8 mouse cellular contexts compared by ENCODE assay signal in genomic region chr4:108406861-108407401, GRCm38 (mm10). TPM values are rescaled to one million over a fixed set of nuclear protein-coding genes. Genes with fewer than 3 reads are reported as not detected.
A peak's percentile ranks its signal among the peaks of the same experiment; 100 is the strongest.
DNase-seq lines count a peak whose midpoint lies in the region; ATAC-seq and TF ChIP-seq lines count a peak whose summit lies in the region.

Gene Gpx7, minus strand, starts transcription at chr4:108406961.

- TF ChIP-seq POLR2A in olfactory bulb, adult 2 months (IDR thresholded peaks at IDR 0.05; ENCODE audit: insufficient read depth, low read depth, low read length) = no peak

- 5% methylated on average over 15 of the region's 15 CpGs for WGBS in heart, embryonic 12.5 days
- 18% methylated on average over 15 of the region's 15 CpGs for WGBS in liver, embryonic 13.5 days (ENCODE audit: insufficient replicate concordance)
- WGBS in olfactory bulb, adult 2 months = 14% methylated on average over 15 of the region's 15 CpGs

- no peak for ATAC-seq in heart, embryonic 12.5 days (ENCODE audit: insufficient number of reproducible peaks, low FRiP score)
- ATAC-seq in liver, embryonic 13.5 days (ENCODE audit: low read depth) = no peak

- H3K27ac ChIP-seq in layer of hippocampus, adult 2 months = peak within 1 kb of the TSS; percentile 91
- peak within 1 kb of the TSS; percentile 77 for H3K27ac ChIP-seq in heart, embryonic 12.5 days (ENCODE audit: poor library complexity, severe bottlenecking)
- peak within 1 kb of the TSS; percentile 23; the same call in 1 of the 2 replicates for H3K27ac ChIP-seq in liver, embryonic 13.5 days
- peak within 1 kb of the TSS; percentile 18; the same call in 1 of the 2 replicates for H3K27ac ChIP-seq in olfactory bulb, adult 2 months (ENCODE audit: insufficient read depth, low read depth, low read length)

- peak within 1 kb of the TSS; percentile 84 for H3K4me2 ChIP-seq in heart, embryonic 12.5 days
- peak within 1 kb of the TSS; percentile 65 for H3K4me2 ChIP-seq in liver, embryonic 13.5 days

- 0 out of 2 replicates have a peak, but pooled peaks cover 4% of the 10 kb centered on the region for H3K9me3 ChIP-seq in heart, embryonic 12.5 days (replicated peaks)
- H3K9me3 ChIP-seq in liver, embryonic 13.5 days (replicated peaks) = no peaks in the 10 kb centered on the region

- peak within 1 kb of the TSS; percentile 86 for H3K9ac ChIP-seq in heart, embryonic 12.5 days
- peak within 1 kb of the TSS; percentile 58 for H3K9ac ChIP-seq in liver, embryonic 13.5 days

- no peaks in the 10 kb centered on the region for H3K27me3 ChIP-seq in heart, embryonic 12.5 days (replicated peaks)
- H3K27me3 ChIP-seq in liver, embryonic 13.5 days = peaks cover 41% of the 10 kb centered on the region

- peak within 1 kb of the TSS; percentile 68 for H3K4me3 ChIP-seq in layer of hippocampus, adult 2 months
- H3K4me3 ChIP-seq in heart, embryonic 12.5 days = peak within 1 kb of the TSS; percentile 52
- H3K4me3 ChIP-seq in liver, embryonic 13.5 days (replicated peaks) = peak within 1 kb of the TSS; percentile 51
- H3K4me3 ChIP-seq in olfactory bulb, adult 2 months (ENCODE audit: insufficient read depth, low read depth, low read length) = peak within 1 kb of the TSS; percentile 55

- no peak for DNase-seq in layer of hippocampus, adult 2 months (ENCODE audit: low spot score in 2 of 2)
- DNase-seq in layer of hippocampus, adult 9-10 months (ENCODE audit: low spot score) = no peak
- DNase-seq in embryo, embryonic 9.5 days (ENCODE audit: extremely low spot score) = peak; percentile 52
- no peak for DNase-seq in liver, embryonic 13.5 days
- DNase-seq in urinary bladder, postnatal 25 days (ENCODE audit: low spot score) = no peak
- no peak for DNase-seq in spleen, adult 12 weeks (ENCODE audit: low spot score)

- TF ChIP-seq CTCF in layer of hippocampus, adult 2 months (conservative IDR thresholded peaks at IDR 0.05) = no peak
- no peak for TF ChIP-seq CTCF in olfactory bulb, adult 2 months (IDR thresholded peaks at IDR 0.05; ENCODE audit: insufficient read depth, low read depth, low read length)

- peaks cover 10% of the 10 kb centered on the region; the same call in 1 of the 2 replicates for H3K36me3 ChIP-seq in heart, embryonic 12.5 days
- H3K36me3 ChIP-seq in liver, embryonic 13.5 days = no peaks in the 10 kb centered on the region

- H3K4me1 ChIP-seq in heart, embryonic 12.5 days (replicated peaks) = peaks cover 18% of the 10 kb centered on the region
- peaks cover 21% of the 10 kb centered on the region for H3K4me1 ChIP-seq in liver, embryonic 13.5 days (replicated peaks)
- H3K4me1 ChIP-seq in olfactory bulb, adult 2 months (ENCODE audit: control insufficient read depth, insufficient read depth, low read length) = 0 out of 2 replicates have a peak, but pooled peaks cover 5% of the 10 kb centered on the region

RNA-seq across cellular contexts. Expression of gene Gpx7, which starts in this region (rescaled TPM):
- total RNA-seq in layer of hippocampus, adult 2 months (2021) = 1 to 10 TPM; 4.8 to 5.1 TPM
- 66.1 and 67.6 TPM in 2 replicates for polyA plus RNA-seq in heart, embryonic 12.5 days (2016; fragmentation: Nextera tagmentation; extraction: Ambion mirVana)
- polyA plus RNA-seq in liver, embryonic 13.5 days (2015; fragmentation: Nextera tagmentation; extraction: Ambion mirVana) = 10.4 and 12.4 TPM in 2 replicates
- not detected in 2 replicates for polyA plus RNA-seq in olfactory bulb, adult 2 months (2012; ENCODE audit: insufficient read depth, insufficient read length, low replicate concordance, missing spikeins)

Comparison
In these comparisons a context has a peak if more than half of its experiments do, and no peak if none do; other contexts are left out.
1. RNA of gene Gpx7 (polyA plus RNA-seq): 66.1 to 67.6 TPM in heart, embryonic 12.5 days and 10.4 to 12.4 TPM in liver, embryonic 13.5 days; not detected in olfactory bulb, adult 2 months; every median in the first group is over 10 times any median in the second.
2. H3K27ac ChIP-seq: peak in every context shown above with its lines; median percentile 91 in layer of hippocampus, adult 2 months; 77 in heart, embryonic 12.5 days; 23 in liver, embryonic 13.5 days; 18 in olfactory bulb, adult 2 months.
3. Peak in every context shown above with its lines, with median percentiles within 50 percentile points of each other: H3K4me3 ChIP-seq.